10 mouse cellular contexts compared by ENCODE assay signal in genomic region chr5:23598491-23598890, GRCm38 (mm10).
DNase-seq lines count a peak whose midpoint lies in the region; ATAC-seq and TF ChIP-seq lines count a peak whose summit lies in the region.
"Had no signal": no experiment of that assay in that cellular context is flagged by ENCODE, and none has a peak within 500 bp of the region (broad histone marks: within the 10 kb centered on the region; RNA-seq: fewer than 3 reads in every experiment).

No protein-coding gene starts in this region.

- H3K27ac ChIP-seq in liver, postnatal 0 days (ENCODE audit: low read depth) = peak overlapping the region; percentile 51
- H3K27ac ChIP-seq in gastrocnemius, adult 2 months = peak overlapping the region; percentile 52
- H3K27ac ChIP-seq: embryonic facial prominence, embryonic 12.5 days; limb, embryonic 12.5 days had no signal

- no peak overlapping the region for H3K4me3 ChIP-seq in liver, postnatal 0 days (ENCODE audit: low read depth, low read length)
- peak overlapping the region; percentile 25 for H3K4me3 ChIP-seq in gastrocnemius, adult 2 months
- H3K4me3 ChIP-seq: embryonic facial prominence, embryonic 12.5 days; limb, embryonic 12.5 days had no signal

- intact Hi-C loops in gastrocnemius, adult 2 months (cut with DNase I) = no loop called here

- H3K27me3 ChIP-seq in liver, postnatal 0 days (ENCODE audit: insufficient read depth, low read length) = no peaks in the 10 kb centered on the region
- H3K27me3 ChIP-seq: embryonic facial prominence, embryonic 12.5 days; limb, embryonic 12.5 days had no signal

- no peak for TF ChIP-seq EP300 in liver, postnatal 0 days (IDR thresholded peaks at IDR 0.05; ENCODE audit: low read depth)

- H3K9ac ChIP-seq in liver, postnatal 0 days (replicated peaks) = no peak overlapping the region
- H3K9ac ChIP-seq: embryonic facial prominence, embryonic 12.5 days; limb, embryonic 12.5 days had no signal

- H3K36me3 ChIP-seq in liver, postnatal 0 days (replicated peaks; ENCODE audit: insufficient read depth, low read length) = 0 out of 2 replicates have a peak, but pooled peaks cover 2% of the 10 kb centered on the region
- H3K36me3 ChIP-seq: limb, embryonic 12.5 days had no signal

- no peak for ATAC-seq in liver, postnatal 0 days

- no peaks in the 10 kb centered on the region for H3K9me3 ChIP-seq in liver, postnatal 0 days (ENCODE audit: low read length)
- H3K9me3 ChIP-seq: embryonic facial prominence, embryonic 12.5 days; limb, embryonic 12.5 days had no signal

- H3K4me1 ChIP-seq in liver, postnatal 0 days (ENCODE audit: insufficient read depth) = peaks cover 15% of the 10 kb centered on the region
- H3K4me1 ChIP-seq: embryonic facial prominence, embryonic 12.5 days had no signal

- 49% methylated on average over 12 of the region's 12 CpGs for WGBS in liver, postnatal 0 days (ENCODE audit: insufficient replicate concordance)

- TF ChIP-seq CTCF in liver, postnatal 0 days (IDR thresholded peaks at IDR 0.05; ENCODE audit: low read depth) = no peak
- TF ChIP-seq CTCF in gastrocnemius, adult 2 months (IDR thresholded peaks at IDR 0.05) = no peak

- no peak for DNase-seq in liver, postnatal 0 days
- DNase-seq in liver = no peak
- DNase-seq in gastrocnemius, adult 2 months = peak; percentile 74
- DNase-seq in kidney, adult 18-20 months = peak; percentile 55
- peak; percentile 9 for DNase-seq in ovary, postnatal 10 days (ENCODE audit: low spot score)
- DNase-seq in retina, postnatal 1 day = no peak
- no peak for DNase-seq in yolk sac, embryonic 10.5 days (ENCODE audit: low spot score)
- no peak for DNase-seq in embryo, embryonic 10 days (ENCODE audit: low spot score)

- H3K4me2 ChIP-seq in liver, postnatal 0 days (ENCODE audit: low read depth, low read length) = 0 out of 2 replicates have a peak overlapping the region, but pooled peaks have one; percentile 18
- H3K4me2 ChIP-seq: embryonic facial prominence, embryonic 12.5 days; limb, embryonic 12.5 days had no signal

Comparison
In these comparisons a context has a peak if more than half of its experiments do, and no peak if none do; other contexts are left out.
1. DNase-seq: peak in gastrocnemius, adult 2 months (single experiment), kidney, adult 18-20 months (single experiment) and ovary, postnatal 10 days (single experiment); none in liver, postnatal 0 days (single experiment), liver (single experiment), retina, postnatal 1 day (single experiment), yolk sac, embryonic 10.5 days (single experiment) and embryo, embryonic 10 days (single experiment).